Mouse (Mus musculus): ENCODE results near the gene Fermt2.
A peak's percentile ranks its signal among the peaks of the same experiment; 100 is the strongest.

Fermt2 gene

GRCm38 (mm10) chr14:45438931-45439275 is 91.0 kb downstream of the Fermt2 start:
- DNase-seq (ENCODE audit: low spot score in 2 of 2): no peak

- no peak for DNase-seq (ENCODE audit: low spot score in 2 of 2)
Observed at GRCm38 (mm10) chr14:45438250-45438930, 91.5 kb downstream of the Fermt2 start.

GRCm38 (mm10) chr14:45434220-45434619 is 95.7 kb downstream of the Fermt2 start:
- no peak for DNase-seq (ENCODE audit: low spot score in 2 of 2)

GRCm38 (mm10) chr14:45432003-45432402 is 97.9 kb downstream of the Fermt2 start:
- no peak for DNase-seq (ENCODE audit: low spot score in 2 of 2)

- DNase-seq (ENCODE audit: low spot score in 2 of 2): no peak
Observed at GRCm38 (mm10) chr14:45430066-45430842, 99.7 kb downstream of the Fermt2 start.

GRCm38 (mm10) chr14:45423220-45423619 is 106.7 kb downstream of the Fermt2 start:
- DNase-seq (ENCODE audit: low spot score in 2 of 2): peak in 1 of 2 experiments; percentile 54

DNA sequence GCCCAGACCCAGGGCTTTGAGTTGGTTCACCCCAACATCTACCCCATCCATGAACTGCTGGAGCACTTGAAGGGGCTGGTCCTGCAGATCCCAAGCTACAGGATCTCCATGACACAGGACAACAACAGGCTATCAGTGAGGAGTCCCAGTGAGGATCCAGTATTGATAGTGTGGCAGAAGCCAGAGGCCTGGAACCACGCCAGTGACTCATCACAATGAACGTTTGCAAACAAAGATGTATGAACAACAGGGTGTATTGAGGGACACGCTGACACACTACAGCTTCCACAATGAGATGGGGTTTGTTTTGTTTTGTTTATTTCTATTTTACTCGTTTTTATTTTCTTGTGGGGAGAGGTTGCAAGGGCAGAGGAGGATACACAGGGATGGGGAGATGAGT is 107.5 kb downstream of the Fermt2 start:
- DNase-seq (ENCODE audit: low spot score in 2 of 2): peak in 1 of 2 experiments; percentile 16

- DNase-seq (ENCODE audit: low spot score in 2 of 2): no peak
Observed at GRCm38 (mm10) chr14:45419323-45419722, 110.6 kb downstream of the Fermt2 start.

DNA sequence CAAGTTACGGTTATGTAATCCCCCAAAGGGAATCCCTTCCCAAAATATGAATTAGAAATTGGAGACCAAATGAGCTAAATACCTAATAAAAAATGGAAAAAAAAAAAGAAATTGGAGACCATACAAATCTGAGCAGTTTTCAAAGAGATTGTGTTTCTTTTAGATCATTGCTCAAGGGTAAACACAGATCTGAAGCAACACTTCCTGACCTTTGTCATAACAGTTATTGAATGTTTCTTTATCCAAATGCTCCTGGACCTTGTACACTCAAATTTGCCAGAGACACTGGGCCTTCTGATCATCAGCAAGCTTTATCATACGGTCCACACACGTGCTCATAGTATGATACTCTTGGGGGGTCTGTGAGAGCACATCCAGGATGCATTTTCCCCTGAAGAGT is 111.4 kb downstream of the Fermt2 start:
- DNase-seq (ENCODE audit: low spot score in 2 of 2): no peak

GRCm38 (mm10) chr14:45416265-45416664 is 113.7 kb downstream of the Fermt2 start:
- DNase-seq (ENCODE audit: low spot score in 2 of 2): no peak
